Mouse (Mus musculus) R1 (cell line): ENCODE measurements around the gene Snai3.

Experiments used
- DNase-seq: peaks from one replicate; pipeline ENCODE4 v3.0.0-alpha.2; 2018; ENCODE audit warnings: low read depth, low spot score

Snai3 gene

GRCm38 (mm10) chr8:122459990-122460389 lies 543 bp downstream of the Snai3 start:
- no peak for DNase-seq

GRCm38 (mm10) chr8:122459218-122459900 lies 1.2 kb downstream of the Snai3 start:
- peak; percentile 70 for DNase-seq

- no peak for DNase-seq
Observed at GRCm38 (mm10) chr8:122457171-122457570, 3.4 kb downstream of the Snai3 start.

GRCm38 (mm10) chr8:122454409-122454808 lies 6.1 kb downstream of the Snai3 start:
- no peak for DNase-seq

GRCm38 (mm10) chr8:122452154-122452553 lies 8.4 kb downstream of the Snai3 start:
- no peak for DNase-seq

GRCm38 (mm10) chr8:122451161-122451703 lies 9.3 kb downstream of the Snai3 start:
- no peak for DNase-seq

- DNase-seq, result no peak
Observed at GRCm38 (mm10) chr8:122445203-122445602, 15.3 kb downstream of the Snai3 start.

GRCm38 (mm10) chr8:122444058-122444748 lies 16.3 kb downstream of the Snai3 start:
- peak; percentile 91 for DNase-seq

GRCm38 (mm10) chr8:122443262-122444006 lies 17.1 kb downstream of the Snai3 start, which contains the start of gene Mvd:
Gene Mvd, minus strand, starts transcription at chr8:122443422.
- DNase-seq, result peak; percentile 99

GRCm38 (mm10) chr8:122442781-122443180 lies 17.8 kb downstream of the Snai3 start:
- peak; percentile 40 for DNase-seq

- DNase-seq, result no peak
Observed at GRCm38 (mm10) chr8:122442356-122442755, 18.2 kb downstream of the Snai3 start.

GRCm38 (mm10) chr8:122441326-122441725 lies 19.2 kb downstream of the Snai3 start:
- no peak for DNase-seq

- no peak for DNase-seq
Observed at GRCm38 (mm10) chr8:122439336-122439735, 21.2 kb downstream of the Snai3 start.

GRCm38 (mm10) chr8:122437708-122438331 lies 22.7 kb downstream of the Snai3 start:
- no peak for DNase-seq

GRCm38 (mm10) chr8:122436586-122437125 lies 23.9 kb downstream of the Snai3 start:
- DNase-seq, result no peak

- no peak for DNase-seq
Observed at GRCm38 (mm10) chr8:122436146-122436545, 24.4 kb downstream of the Snai3 start.

GRCm38 (mm10) chr8:122435375-122435774 lies 25.2 kb downstream of the Snai3 start:
- DNase-seq, result peak; percentile 73

- no peak for DNase-seq
Observed at GRCm38 (mm10) chr8:122433269-122433905, 27.1 kb downstream of the Snai3 start.

- peak; percentile 78 for DNase-seq
Observed at GRCm38 (mm10) chr8:122432443-122433268, 27.9 kb downstream of the Snai3 start, which contains the start of gene Cyba. Gene Cyba, minus strand, starts transcription at chr8:122432930.
